Mouse (Mus musculus) MEL (cell line): Measurements from ENCODE around the gene Clock.

Experiments used
- CTCF ChIP-seq, 3 experiments: IDR thresholded peaks in 2 of 3; conservative IDR thresholded peaks in 1 of 3; 2 replicates each; pipeline ENCODE4 v1.5.1; 2011 to 2012; ENCODE audit warnings: low read length in 3 of 3, low read depth in 2 of 3, mild to moderate bottlenecking in 2 of 3, improper control_type of control experiment in 1 of 3, inconsistent platforms in 1 of 3, mixed read lengths in 1 of 3, moderate library complexity in 1 of 3; ENCODE audit not compliant: control insufficient read depth in 1 of 3, insufficient read depth in 1 of 3, poor library complexity in 1 of 3, severe bottlenecking in 1 of 3
- E2F4 ChIP-seq: IDR thresholded peaks from 2 replicates; pipeline ENCODE4 v1.6.1; 2011; ENCODE audit warnings: low read depth, low read length, improper control_type of control experiment, borderline replicate concordance
- GATA1 ChIP-seq: IDR thresholded peaks from 2 replicates; pipeline ENCODE4 v1.6.1; 2011; ENCODE audit warnings: low read depth, low read length, improper control_type of control experiment
- MAZ ChIP-seq: IDR thresholded peaks from 2 replicates; pipeline ENCODE4 v1.6.1; 2012; ENCODE audit warnings: low read depth, mild to moderate bottlenecking, inconsistent platforms, low read length, improper control_type of control experiment
- POLR2A ChIP-seq, 2 experiments: IDR thresholded peaks; 2 replicates each; pipeline ENCODE4 v1.6.1; 2011 to 2012; ENCODE audit warnings: low read length in 2 of 2, mild to moderate bottlenecking in 2 of 2, control low read depth in 1 of 2, improper control_type of control experiment in 1 of 2, low read depth in 1 of 2, moderate library complexity in 1 of 2; ENCODE audit not compliant: control insufficient read depth in 1 of 2, insufficient read depth in 1 of 2, poor library complexity in 1 of 2
- TAL1 ChIP-seq: IDR thresholded peaks from 2 replicates; pipeline ENCODE4 v1.6.1; 2012; ENCODE audit warnings: mild to moderate bottlenecking, inconsistent platforms, low read length, moderate library complexity, mixed read lengths
- ZMIZ1 ChIP-seq: IDR thresholded peaks from 2 replicates; pipeline ENCODE4 v1.6.1; 2012; ENCODE audit warnings: low read depth, mild to moderate bottlenecking, inconsistent platforms, low read length, improper control_type of control experiment, moderate library complexity

DNA sequence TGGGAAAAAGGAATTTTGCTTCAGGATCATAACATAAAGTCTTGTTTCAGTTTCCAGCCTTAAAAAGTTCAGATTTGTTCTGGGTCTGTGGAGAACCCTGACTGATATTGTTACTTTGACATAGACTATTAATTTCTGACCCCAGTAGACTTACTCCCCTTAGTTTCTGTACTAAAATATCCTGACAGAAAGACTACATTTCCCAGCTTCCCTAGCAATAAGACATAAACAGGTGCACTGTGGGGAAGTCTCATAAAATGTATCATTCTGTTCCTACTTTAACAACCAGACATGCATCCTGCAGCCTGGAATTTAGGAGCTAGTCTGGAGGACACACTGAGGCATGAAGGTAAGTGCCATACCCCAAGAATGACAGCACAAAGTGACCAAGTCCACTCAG is 133.6 kb downstream of the Clock start:
- TF ChIP-seq CTCF (IDR thresholded peaks at IDR 0.05 in 2 of 3, conservative IDR thresholded peaks at IDR 0.05 in 1 of 3; ENCODE audit: control insufficient read depth in 1 of 3, insufficient read depth in 1 of 3, low read depth in 2 of 3, low read length in 3 of 3, poor library complexity in 1 of 3, severe bottlenecking in 1 of 3): no peak
- no peak for TF ChIP-seq E2F4
- TF ChIP-seq POLR2A (IDR thresholded peaks at IDR 0.05; ENCODE audit: control insufficient read depth in 1 of 2, insufficient read depth in 1 of 2, low read depth in 1 of 2, low read length in 2 of 2, poor library complexity in 1 of 2): no peak
- no peak for TF ChIP-seq ZMIZ1
- no peak for TF ChIP-seq MAZ
- TF ChIP-seq GATA1: no peak
- TF ChIP-seq TAL1: no peak
